In genomic region chr5:100643253-100643990, GRCm38 (mm10) we compare ENCODE assay signal across 8 mouse cellular contexts. TPM values are rescaled to one million over a fixed set of nuclear protein-coding genes. Genes with fewer than 3 reads are reported as not detected.
DNase-seq lines count a peak whose midpoint lies in the region; ATAC-seq lines count a peak whose summit lies in the region.
"Had no signal": no experiment of that assay in that cellular context is flagged by ENCODE, and none has a peak within 500 bp of the region (broad histone marks: within the 10 kb centered on the region; RNA-seq: fewer than 3 reads in every experiment).

No protein-coding gene starts in this region.

- H3K27me3 ChIP-seq in erythroblast, embryonic 14.5 days (ENCODE audit: control insufficient read depth): no peaks in the 10 kb centered on the region
- H3K27me3 ChIP-seq in stomach, embryonic 16.5 days (ENCODE audit: control insufficient read depth, insufficient read depth, low read length): no peaks in the 10 kb centered on the region
- no peaks in the 10 kb centered on the region for H3K27me3 ChIP-seq in limb, embryonic 10.5 days (ENCODE audit: low read depth, poor library complexity, severe bottlenecking)

- H3K4me1 ChIP-seq in erythroblast, embryonic 14.5 days (ENCODE audit: control insufficient read depth): peaks cover 83% of the 10 kb centered on the region
- H3K4me1 ChIP-seq in stomach, embryonic 16.5 days (ENCODE audit: control insufficient read depth, insufficient read depth, low read length): peaks cover 24% of the 10 kb centered on the region
- H3K4me1 ChIP-seq in limb, embryonic 10.5 days: peaks cover 2% of the 10 kb centered on the region; the same call in 1 of the 2 replicates

- 55% methylated on average over 12 of the region's 12 CpGs for WGBS in stomach, embryonic 16.5 days
- WGBS in limb, embryonic 10.5 days: 87% methylated on average over 12 of the region's 12 CpGs

- H3K27ac ChIP-seq in stomach, embryonic 16.5 days (ENCODE audit: low read length): peak overlapping the region; percentile 28; the same call in 1 of the 2 replicates
- H3K27ac ChIP-seq in limb, embryonic 10.5 days: no peak overlapping the region
- H3K27ac ChIP-seq: left cerebral cortex, adult 2 months had no signal

- 0 out of 2 replicates have a peak overlapping the region, but pooled peaks have one; percentile 3 for H3K4me2 ChIP-seq in stomach, embryonic 16.5 days (ENCODE audit: low read depth, low read length)

- H3K36me3 ChIP-seq in erythroblast, embryonic 14.5 days (ENCODE audit: control insufficient read depth): peaks cover 5% of the 10 kb centered on the region; the same call in 1 of the 2 replicates
- no peaks in the 10 kb centered on the region for H3K36me3 ChIP-seq in stomach, embryonic 16.5 days (ENCODE audit: control insufficient read depth, insufficient read depth, low read length)
- H3K36me3 ChIP-seq in limb, embryonic 10.5 days: no peaks in the 10 kb centered on the region

- DNase-seq in left cerebral cortex, adult 9 months (ENCODE audit: low spot score in 2 of 2): peak; percentile 31 to 38
- DNase-seq in left cerebral cortex, adult 11 months (ENCODE audit: low spot score): no peak
- peak; percentile 19 to 39 for DNase-seq in layer of hippocampus, postnatal 10 days (ENCODE audit: low spot score in 2 of 2)
- DNase-seq in limb, embryonic 10.5 days (ENCODE audit: low spot score): no peak

- ATAC-seq in activated CD4-positive, CD25-positive, alpha-beta regulatory T cell, adult 4 months: peak; percentile 75
- ATAC-seq in stomach, embryonic 16.5 days (ENCODE audit: insufficient read depth, low FRiP score): no peak

- H3K9me3 ChIP-seq in erythroblast, embryonic 14.5 days (ENCODE audit: control insufficient read depth, low read length): 0 out of 2 replicates have a peak, but pooled peaks cover 2% of the 10 kb centered on the region
- H3K9me3 ChIP-seq in stomach, embryonic 16.5 days (replicated peaks; ENCODE audit: control insufficient read depth, low read length): no peaks in the 10 kb centered on the region
- H3K9me3 ChIP-seq in limb, embryonic 10.5 days (replicated peaks): no peaks in the 10 kb centered on the region

- no peak overlapping the region for H3K9ac ChIP-seq in stomach, embryonic 16.5 days (ENCODE audit: low read length)

- peak overlapping the region; percentile 54 for H3K4me3 ChIP-seq in erythroblast, embryonic 14.5 days (replicated peaks)
- H3K4me3 ChIP-seq in stomach, embryonic 16.5 days (replicated peaks; ENCODE audit: low read length): no peak overlapping the region
- no peak overlapping the region for H3K4me3 ChIP-seq in limb, embryonic 10.5 days
- H3K4me3 ChIP-seq: left cerebral cortex, adult 2 months had no signal

RNA-seq across cellular contexts. Expression of gene Coq2, which starts 31.5 kb away (rescaled TPM):
- 1 to 10 TPM; 8.2 to 9.2 TPM for polyA plus RNA-seq in activated CD4-positive, CD25-positive, alpha-beta regulatory T cell, adult 4 months (2017; shearing (Covaris generic))
- 1.8 and 2.0 TPM in 2 replicates for polyA plus RNA-seq in erythroblast, embryonic 14.5 days (2012)
- 10 to 100 TPM; 56.9 to 60.7 TPM for total RNA-seq in layer of hippocampus, postnatal 10 days (2021)
- polyA plus RNA-seq in stomach, embryonic 16.5 days (2015; fragmentation: Nextera tagmentation; extraction: Ambion mirVana): 51.8 and 52.2 TPM in 2 replicates
- 60.5 and 69.0 TPM in 2 replicates for polyA plus RNA-seq in limb, embryonic 10.5 days (2016; fragmentation: Nextera tagmentation; extraction: Ambion mirVana)

Comparison
In these comparisons a context has a peak if more than half of its experiments do, and no peak if none do; other contexts are left out.
1. DNase-seq: peak in left cerebral cortex, adult 9 months (2 of 2) and layer of hippocampus, postnatal 10 days (2 of 2); none in left cerebral cortex, adult 11 months (single experiment) and limb, embryonic 10.5 days (single experiment).